Mouse (Mus musculus): ENCODE results near the gene Gstm5.
"Not testable (repeated sequence)": the region's sequence is repeated elsewhere in the genome, so short reads cannot be mapped to it uniquely, and the experiment has no call there.

Gene Gstm5

DNA sequence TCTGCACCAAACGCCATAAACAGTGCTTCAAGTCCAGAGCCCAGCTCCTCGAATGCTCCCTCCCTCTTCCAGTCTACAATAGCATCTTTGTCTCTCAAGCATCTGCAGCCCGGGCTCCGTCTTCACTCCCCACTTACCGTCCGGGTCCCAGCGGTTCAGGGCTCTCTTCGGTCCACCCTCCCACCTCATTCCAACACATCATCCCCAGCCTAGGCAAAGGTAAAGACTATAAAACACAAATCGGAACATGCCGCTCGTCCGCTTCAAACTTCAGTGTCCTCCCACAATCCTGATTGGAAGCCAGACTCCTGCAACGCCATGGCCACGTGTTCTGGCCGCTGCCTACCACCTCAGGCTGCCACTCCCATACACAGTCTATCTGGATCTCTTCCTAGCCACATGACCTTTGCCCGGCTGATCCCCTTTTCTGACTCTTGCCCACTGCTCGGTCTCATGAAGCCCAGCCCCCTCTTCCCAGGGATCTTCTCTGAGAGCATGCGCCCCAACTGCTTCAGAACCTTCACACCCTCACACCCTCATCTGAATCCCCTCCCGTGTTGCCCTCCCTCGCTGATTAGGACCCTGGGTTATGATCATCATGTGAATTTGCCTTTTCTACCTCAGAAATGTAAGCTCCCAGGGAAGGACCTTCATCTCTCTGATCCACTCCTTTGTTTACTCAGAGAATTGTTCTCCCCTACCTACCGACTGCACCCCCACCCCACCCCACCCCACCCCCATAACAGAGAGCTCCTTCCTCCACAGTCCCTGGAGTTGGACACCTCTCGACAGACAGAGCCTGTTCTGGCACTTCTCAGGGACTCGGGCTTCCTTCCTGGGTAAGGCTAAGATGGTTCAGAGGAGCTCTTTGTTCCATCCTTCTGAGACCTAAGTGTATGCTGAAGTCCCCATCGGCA is 22.0 kb upstream of the Gstm5 start:
- no peak for DNase-seq (ENCODE audit: low read depth)

DNA sequence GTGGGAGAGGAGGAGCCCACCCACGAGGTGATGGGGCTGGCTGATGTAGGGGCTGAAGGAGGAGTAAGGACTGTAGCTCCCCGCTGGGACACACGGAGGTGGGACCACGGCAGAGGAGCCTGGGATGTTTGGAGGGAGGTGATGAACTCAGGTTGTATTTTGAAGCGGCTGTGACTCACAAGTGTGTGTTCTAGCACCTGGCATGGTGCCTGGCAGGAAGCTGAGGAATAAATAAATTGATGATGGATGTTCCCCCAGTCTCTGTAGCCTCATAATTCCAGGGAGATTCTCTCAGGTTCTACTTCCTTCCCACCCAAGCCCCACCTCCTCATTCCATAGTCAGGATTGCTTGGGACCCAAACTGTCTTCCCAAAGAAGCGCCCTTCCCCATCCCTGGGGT is 20.4 kb upstream of the Gstm5 start:
- DNase-seq (ENCODE audit: low read depth): no peak

DNA sequence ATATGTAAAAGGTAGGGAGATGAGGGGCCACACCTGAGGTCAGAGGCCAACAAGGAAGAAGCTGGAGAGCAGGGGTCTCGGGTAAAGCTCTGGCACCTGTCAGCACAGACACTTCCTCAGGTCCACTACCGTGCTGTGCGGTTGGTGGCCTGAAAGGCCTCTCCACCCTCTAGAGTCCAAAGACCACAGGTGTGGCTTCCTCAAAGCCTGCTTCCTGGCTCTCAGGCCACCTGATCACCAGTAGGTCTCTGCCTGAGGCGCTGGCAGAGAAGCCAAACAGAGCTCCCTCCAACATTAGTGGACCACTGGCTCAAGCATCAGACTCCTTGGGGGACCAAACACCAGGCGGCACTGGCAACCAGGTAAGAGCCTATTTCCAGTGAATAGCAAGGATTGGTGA is 18.6 kb upstream of the Gstm5 start, which contains the start of gene Eps8l3:
Eps8l3 (plus strand) TSS at position 225 of the 400 bp plus-strand sequence.
- no peak for DNase-seq (ENCODE audit: low read depth)

DNA sequence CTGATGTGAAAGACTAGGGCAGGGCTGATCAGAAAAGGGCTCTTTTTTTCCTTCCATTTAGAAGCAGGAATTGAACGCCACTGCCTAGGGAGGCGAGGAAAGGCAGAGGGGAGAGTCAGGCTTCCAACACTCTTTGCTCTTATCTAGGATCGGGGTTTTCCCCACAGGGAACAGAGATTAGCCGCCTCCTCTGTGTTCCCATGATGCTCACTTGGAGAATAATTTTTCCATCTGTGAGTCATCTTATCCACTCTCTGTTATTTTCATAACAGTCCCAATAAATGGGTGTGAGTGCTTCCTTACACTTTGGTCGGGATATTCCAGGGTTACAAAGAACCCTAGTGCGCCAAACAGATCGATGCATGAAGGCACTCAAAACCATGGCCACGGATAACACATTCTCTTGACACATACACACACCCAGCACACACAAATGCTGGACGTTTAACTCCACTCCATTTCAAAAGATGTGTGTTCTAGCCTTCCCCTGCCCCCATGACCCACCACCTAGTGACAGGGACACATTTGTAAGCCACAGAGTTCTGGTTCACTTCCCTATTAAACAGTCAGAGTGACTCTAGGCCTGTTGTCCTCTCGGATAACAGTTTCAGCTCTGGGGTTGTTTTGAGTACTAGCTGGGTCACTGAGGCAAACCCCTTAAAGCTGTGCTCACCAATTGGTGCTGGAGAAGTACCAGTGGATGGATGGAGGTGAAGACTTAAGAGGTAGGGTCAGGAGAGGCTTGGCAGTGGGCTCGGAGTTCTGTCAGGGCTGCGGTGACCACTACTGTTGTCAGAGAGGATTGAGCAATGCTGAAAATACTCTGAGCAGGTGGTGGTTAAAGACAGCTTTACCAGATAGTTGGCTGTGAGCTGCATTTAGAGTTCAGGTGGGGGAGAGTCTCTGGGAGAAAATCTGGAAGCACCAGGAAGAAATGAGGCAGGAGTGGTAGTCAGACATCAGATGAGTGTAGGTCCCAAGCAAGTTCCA is 17.6 kb upstream of the Gstm5 start:
- DNase-seq (ENCODE audit: low read depth): no peak

GRCm38 (mm10) chr3:107887674-107888495 is 7.7 kb upstream of the Gstm5 start:
- DNase-seq (ENCODE audit: low read depth): no peak

DNA sequence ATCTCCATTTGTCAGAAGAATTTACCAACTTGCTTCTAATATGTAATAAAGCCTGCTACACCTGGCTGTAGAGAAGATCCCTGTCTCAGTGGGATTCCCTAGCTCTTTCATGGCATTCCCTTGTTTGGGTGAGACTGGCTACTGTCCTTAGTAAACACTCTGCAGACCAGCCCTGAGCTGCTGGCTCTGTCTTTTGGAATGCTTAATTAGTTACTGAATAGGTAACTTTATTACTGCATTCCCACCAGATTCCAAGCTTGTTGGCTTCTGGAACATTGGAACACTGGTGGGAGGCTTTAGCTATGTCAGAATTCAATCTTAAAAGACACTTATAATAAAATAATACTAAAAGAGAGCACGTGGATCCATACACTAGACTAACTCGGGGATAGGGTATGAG is 6.4 kb upstream of the Gstm5 start:
- DNase-seq (ENCODE audit: low read depth): not testable (repeated sequence)

GRCm38 (mm10) chr3:107895194-107895719 is 364 bp upstream of the Gstm5 start:
- DNase-seq (ENCODE audit: low read depth): no peak

GRCm38 (mm10) chr3:107898691-107899090 is 3.1 kb downstream of the Gstm5 start:
- DNase-seq (ENCODE audit: low read depth): no peak

DNA sequence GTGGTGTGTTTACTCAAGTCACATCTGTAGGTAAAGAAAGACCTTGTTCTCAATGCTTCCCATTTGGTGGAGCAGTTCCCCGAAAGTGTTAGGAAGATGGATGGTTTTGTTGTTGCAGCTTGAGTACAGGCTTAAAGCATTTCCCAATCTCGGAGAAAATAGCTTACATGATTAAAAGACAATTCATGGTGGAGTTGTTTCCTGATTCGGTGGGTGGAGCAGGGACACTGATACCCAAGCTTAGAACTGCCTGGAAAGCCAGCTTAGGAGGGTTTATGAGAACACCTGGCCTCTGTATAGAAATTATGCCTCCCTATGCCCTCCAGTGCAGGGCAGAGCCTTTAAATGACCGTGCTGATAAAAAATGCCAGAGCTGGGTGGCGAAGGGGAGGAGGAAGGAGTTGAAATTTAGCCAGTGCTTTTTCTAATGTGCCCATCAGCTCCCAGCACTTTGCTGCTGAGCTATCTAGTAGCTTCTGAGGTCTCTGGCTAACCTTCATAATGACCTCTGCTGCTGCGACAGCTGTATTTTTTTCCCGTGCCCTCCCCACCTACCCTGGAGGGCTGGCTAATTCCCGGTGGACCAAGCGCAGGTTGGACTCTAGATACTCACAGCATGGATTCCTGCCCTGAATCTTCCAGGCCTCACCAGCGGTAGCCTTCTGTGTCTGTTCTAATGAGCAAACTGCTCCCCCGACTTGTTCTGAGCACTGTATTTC is 5.5 kb downstream of the Gstm5 start:
- DNase-seq (ENCODE audit: low read depth): no peak

GRCm38 (mm10) chr3:107905942-107906341 is 10.3 kb downstream of the Gstm5 start:
- no peak for DNase-seq (ENCODE audit: low read depth)

DNA sequence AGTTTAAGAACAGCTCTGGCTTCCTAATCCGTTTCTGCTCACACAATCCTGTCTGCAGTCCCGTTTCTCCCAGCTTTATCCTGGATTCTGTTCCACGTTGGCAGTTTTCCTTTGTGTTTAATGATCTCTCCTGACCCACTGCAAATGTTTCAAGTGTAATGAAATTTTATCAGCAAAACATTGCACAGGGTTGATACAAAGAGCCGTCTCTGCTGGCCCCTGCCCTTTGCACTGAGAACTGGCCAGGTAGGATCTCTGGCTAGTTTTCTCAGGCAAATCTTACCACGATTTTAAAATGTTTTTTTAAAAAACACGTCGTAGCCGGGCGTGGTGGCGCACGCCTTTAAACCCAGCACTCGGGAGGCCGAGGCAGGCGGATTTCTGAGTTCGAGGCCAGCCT is 21.1 kb downstream of the Gstm5 start:
- no peak for DNase-seq (ENCODE audit: low read depth)

GRCm38 (mm10) chr3:107917097-107917496 is 21.5 kb downstream of the Gstm5 start:
- DNase-seq (ENCODE audit: low read depth): no peak

GRCm38 (mm10) chr3:107917783-107918408 is 22.3 kb downstream of the Gstm5 start:
- peak; percentile 65 for DNase-seq (ENCODE audit: low read depth)

DNA sequence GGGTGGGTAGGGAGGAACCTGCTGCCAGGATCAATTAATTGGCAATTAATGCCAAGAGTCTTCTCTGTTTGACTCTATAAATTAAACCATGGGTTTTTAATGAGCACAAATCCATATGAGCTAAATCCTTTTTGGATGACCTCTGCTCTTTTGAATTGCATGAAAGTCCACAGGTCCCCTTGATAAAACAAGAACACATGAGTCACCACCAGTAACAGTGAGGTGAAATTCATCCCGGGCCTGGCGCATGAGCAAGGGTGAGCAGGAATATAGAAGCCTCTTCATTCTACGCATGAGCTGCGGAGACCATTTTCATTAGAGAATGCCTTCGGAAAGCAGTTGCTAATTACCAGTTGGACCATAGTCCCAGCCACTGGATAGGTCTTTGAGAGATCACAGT is 24.7 kb downstream of the Gstm5 start:
- DNase-seq (ENCODE audit: low read depth): no peak

DNA sequence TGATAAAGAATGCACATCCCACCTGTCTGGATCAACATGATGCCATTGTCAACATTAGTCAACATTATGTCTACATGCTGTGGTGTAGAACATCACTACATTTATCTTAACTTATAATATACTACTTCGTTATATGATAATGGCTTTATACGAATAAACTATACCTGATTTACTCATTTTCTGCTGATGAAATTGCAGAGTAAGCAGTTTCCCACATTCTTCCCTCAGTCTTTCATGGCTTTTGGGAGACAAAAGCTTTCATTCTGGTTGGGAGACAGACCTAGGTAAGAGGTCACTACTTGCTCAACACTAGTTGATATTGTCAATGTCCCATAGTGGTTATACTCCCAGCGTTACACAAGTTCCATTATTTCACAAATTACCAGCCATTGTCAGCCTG is 29.7 kb downstream of the Gstm5 start:
- DNase-seq (ENCODE audit: low read depth): no peak

DNA sequence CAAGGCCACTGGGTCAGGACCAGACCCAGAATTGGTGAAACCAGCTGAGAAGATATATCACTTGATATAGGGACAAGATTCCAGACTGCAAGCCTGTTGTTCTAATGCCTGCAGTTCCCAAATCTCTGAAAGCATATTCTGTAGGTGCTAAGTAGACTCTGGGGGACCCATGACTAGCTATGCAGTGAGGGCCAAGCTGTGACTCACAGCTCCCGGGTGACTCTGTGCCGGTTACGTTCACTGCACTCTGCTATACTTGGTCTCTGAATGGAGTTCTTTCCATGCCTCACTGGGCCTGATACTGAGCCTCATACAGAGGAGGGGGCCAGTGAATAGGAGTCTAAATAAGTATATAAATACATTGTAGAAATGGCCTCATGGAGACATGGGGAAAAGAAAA is 32.2 kb downstream of the Gstm5 start:
- DNase-seq (ENCODE audit: low read depth): no peak

- DNase-seq (ENCODE audit: low read depth): no peak
These were observed 33.1 kb downstream of the Gstm5 start for GRCm38 (mm10) chr3:107928691-107929090.

GRCm38 (mm10) chr3:107929243-107929642 is 33.6 kb downstream of the Gstm5 start:
- no peak for DNase-seq (ENCODE audit: low read depth)

GRCm38 (mm10) chr3:107929731-107930130 is 34.1 kb downstream of the Gstm5 start:
- no peak for DNase-seq (ENCODE audit: low read depth)

- DNase-seq (ENCODE audit: low read depth): no peak
These were observed 35.5 kb downstream of the Gstm5 start for GRCm38 (mm10) chr3:107931134-107931533.
